Comparison of ENCODE assay signal across 9 mouse cellular contexts in genomic region chr4:136829837-136830236, GRCm38 (mm10). TPM values are rescaled to one million over a fixed set of nuclear protein-coding genes. Genes with fewer than 3 reads are reported as not detected.
DNase-seq lines count a peak whose midpoint lies in the region; ATAC-seq and TF ChIP-seq lines count a peak whose summit lies in the region.
"Had no signal": no experiment of that assay in that cellular context is flagged by ENCODE, and none has a peak within 500 bp of the region (broad histone marks: within the 10 kb centered on the region; RNA-seq: fewer than 3 reads in every experiment).

No protein-coding gene starts in this region.

- no peaks in the 10 kb centered on the region for H3K9me3 ChIP-seq in lung, embryonic 14.5 days (ENCODE audit: low read depth, low read length)
- no peaks in the 10 kb centered on the region for H3K9me3 ChIP-seq in forebrain, embryonic 13.5 days (replicated peaks)
- H3K9me3 ChIP-seq in lung, embryonic 16.5 days (ENCODE audit: control insufficient read depth, low read length), result no peaks in the 10 kb centered on the region
- H3K9me3 ChIP-seq in stomach, embryonic 16.5 days (replicated peaks; ENCODE audit: control insufficient read depth, low read length), result no peaks in the 10 kb centered on the region

- H3K4me2 ChIP-seq in lung, embryonic 14.5 days, result peak overlapping the region; percentile 25; the same call in 1 of the 2 replicates
- H3K4me2 ChIP-seq in forebrain, embryonic 13.5 days, result peak overlapping the region; percentile 5; the same call in 1 of the 2 replicates
- no peak overlapping the region; the same call in 1 of the 2 replicates for H3K4me2 ChIP-seq in lung, embryonic 16.5 days (ENCODE audit: low read depth, low read length)
- H3K4me2 ChIP-seq in stomach, embryonic 16.5 days (ENCODE audit: low read depth, low read length), result peak overlapping the region; percentile 31; the same call in 1 of the 2 replicates

- no peak overlapping the region for H3K4me3 ChIP-seq in lung, embryonic 14.5 days (ENCODE audit: low read depth, low read length)
- H3K4me3 ChIP-seq in lung, adult 2 months (replicated peaks; ENCODE audit: extremely low read depth, low read depth, low read length), result no peak overlapping the region
- H3K4me3 ChIP-seq in forebrain, embryonic 13.5 days, result no peak overlapping the region
- H3K4me3 ChIP-seq in lung, embryonic 16.5 days (ENCODE audit: low read length), result no peak overlapping the region
- H3K4me3 ChIP-seq in stomach, embryonic 16.5 days (replicated peaks; ENCODE audit: low read length), result no peak overlapping the region
- H3K4me3 ChIP-seq: myocyte had no signal

- H3K27ac ChIP-seq in lung, embryonic 14.5 days (ENCODE audit: low read depth), result peak overlapping the region; percentile 1; the same call in 1 of the 2 replicates
- H3K27ac ChIP-seq in forebrain, embryonic 13.5 days, result no peak overlapping the region; the same call in 1 of the 2 replicates
- peak overlapping the region; percentile 56 for H3K27ac ChIP-seq in lung, embryonic 16.5 days (ENCODE audit: low read length)
- peak overlapping the region; percentile 76 for H3K27ac ChIP-seq in stomach, embryonic 16.5 days (ENCODE audit: low read length)

- TF ChIP-seq POLR2A in lung, adult 2 months (IDR thresholded peaks at IDR 0.05; ENCODE audit: borderline replicate concordance, extremely low read depth, low read depth, low read length), result no peak

- DNase-seq in lung, embryonic 14.5 days, result peak; percentile 50
- no peak for DNase-seq in lung, adult 2 months
- no peak for DNase-seq in gastrocnemius, postnatal 25 days
- DNase-seq in right cerebral cortex, postnatal 4 days, result no peak
- DNase-seq: heart, postnatal 36 days had no signal

- peaks cover 11% of the 10 kb centered on the region; the same call in 1 of the 2 replicates for H3K27me3 ChIP-seq in lung, embryonic 14.5 days (ENCODE audit: insufficient read depth, low read length)
- no peaks in the 10 kb centered on the region for H3K27me3 ChIP-seq in forebrain, embryonic 13.5 days
- peaks cover 13% of the 10 kb centered on the region for H3K27me3 ChIP-seq in lung, embryonic 16.5 days (ENCODE audit: control insufficient read depth, insufficient read depth, low read depth, low read length)
- H3K27me3 ChIP-seq in stomach, embryonic 16.5 days (ENCODE audit: control insufficient read depth, insufficient read depth, low read length), result no peaks in the 10 kb centered on the region

- WGBS in lung, embryonic 14.5 days, result 24% methylated on average over 9 of the region's 9 CpGs
- WGBS in lung, adult 2 months, result 28% methylated on average over 9 of the region's 9 CpGs
- WGBS in forebrain, embryonic 13.5 days, result 18% methylated on average over 9 of the region's 9 CpGs
- 20% methylated on average over 9 of the region's 9 CpGs for WGBS in lung, embryonic 16.5 days
- WGBS in stomach, embryonic 16.5 days, result 28% methylated on average over 9 of the region's 9 CpGs

- H3K9ac ChIP-seq in lung, embryonic 14.5 days, result no peak overlapping the region
- H3K9ac ChIP-seq in forebrain, embryonic 13.5 days, result peak overlapping the region; percentile 46; the same call in 1 of the 2 replicates
- peak overlapping the region; percentile 18; the same call in 1 of the 2 replicates for H3K9ac ChIP-seq in lung, embryonic 16.5 days (ENCODE audit: low read length)
- H3K9ac ChIP-seq in stomach, embryonic 16.5 days (ENCODE audit: low read length), result no peak overlapping the region

- ATAC-seq in lung, embryonic 14.5 days (ENCODE audit: insufficient read depth), result peak; percentile 54; the same call in 1 of the 2 replicates
- no peak for ATAC-seq in forebrain, embryonic 13.5 days
- ATAC-seq in lung, embryonic 16.5 days (ENCODE audit: low read depth), result peak; percentile 52; the same call in 1 of the 2 replicates
- ATAC-seq in stomach, embryonic 16.5 days (ENCODE audit: insufficient read depth, low FRiP score), result peak; percentile 72

- TF ChIP-seq CTCF in lung, embryonic 14.5 days (IDR thresholded peaks at IDR 0.05; ENCODE audit: low read depth), result no peak
- TF ChIP-seq CTCF in lung, adult 2 months (IDR thresholded peaks at IDR 0.05; ENCODE audit: insufficient read depth, low read length), result no peak

- no peaks in the 10 kb centered on the region for H3K36me3 ChIP-seq in lung, embryonic 14.5 days (ENCODE audit: insufficient read depth)
- H3K36me3 ChIP-seq in forebrain, embryonic 13.5 days (ENCODE audit: poor library complexity, severe bottlenecking), result peaks cover 6% of the 10 kb centered on the region
- no peaks in the 10 kb centered on the region for H3K36me3 ChIP-seq in lung, embryonic 16.5 days (ENCODE audit: control insufficient read depth, insufficient read depth, low read length)
- no peaks in the 10 kb centered on the region for H3K36me3 ChIP-seq in stomach, embryonic 16.5 days (ENCODE audit: control insufficient read depth, insufficient read depth, low read length)

- peaks cover 54% of the 10 kb centered on the region for H3K4me1 ChIP-seq in lung, embryonic 14.5 days (ENCODE audit: insufficient read depth)
- H3K4me1 ChIP-seq in lung, adult 2 months (ENCODE audit: control insufficient read depth, insufficient read depth, low read length), result no peaks in the 10 kb centered on the region
- peaks cover 90% of the 10 kb centered on the region for H3K4me1 ChIP-seq in forebrain, embryonic 13.5 days
- peaks cover 58% of the 10 kb centered on the region for H3K4me1 ChIP-seq in lung, embryonic 16.5 days (replicated peaks; ENCODE audit: control insufficient read depth, insufficient read depth, low read length)
- H3K4me1 ChIP-seq in stomach, embryonic 16.5 days (ENCODE audit: control insufficient read depth, insufficient read depth, low read length), result peaks cover 52% of the 10 kb centered on the region

RNA-seq across cellular contexts. Expression of gene Ephb2, which starts 6.0 kb away (rescaled TPM):
- polyA plus RNA-seq in lung, embryonic 14.5 days (2014; fragmentation: Nextera tagmentation; extraction: Ambion mirVana), result 7.9 and 8.5 TPM in 2 replicates
- 4.6 and 6.8 TPM in 2 replicates for polyA plus RNA-seq in lung, adult 2 months (2012; rRNA removed)
- polyA plus RNA-seq in forebrain, embryonic 13.5 days (2015; fragmentation: Nextera tagmentation; extraction: Ambion mirVana), result 10.7 and 12.7 TPM in 2 replicates
- polyA plus RNA-seq in lung, embryonic 16.5 days (2015; fragmentation: Nextera tagmentation; extraction: Ambion mirVana), result 1.5 and 1.6 TPM in 2 replicates
- polyA plus RNA-seq in stomach, embryonic 16.5 days (2015; fragmentation: Nextera tagmentation; extraction: Ambion mirVana), result 3.3 and 3.8 TPM in 2 replicates
- 1 to 10 TPM in 1 of 2 experiments, under 1 TPM in 1; 1.00 to 1.2 TPM for total RNA-seq in gastrocnemius, postnatal 25 days (2021)

RNA-seq across cellular contexts. Expression of gene C1qb, which starts 56.1 kb away (rescaled TPM):
- polyA plus RNA-seq in lung, embryonic 14.5 days (2014; fragmentation: Nextera tagmentation; extraction: Ambion mirVana), result 46.0 and 53.0 TPM in 2 replicates
- polyA plus RNA-seq in lung, adult 2 months (2012; rRNA removed), result 65.1 and 67.3 TPM in 2 replicates
- 19.1 and 20.4 TPM in 2 replicates for polyA plus RNA-seq in forebrain, embryonic 13.5 days (2015; fragmentation: Nextera tagmentation; extraction: Ambion mirVana)
- 51.9 and 55.2 TPM in 2 replicates for polyA plus RNA-seq in lung, embryonic 16.5 days (2015; fragmentation: Nextera tagmentation; extraction: Ambion mirVana)
- 72.6 and 79.3 TPM in 2 replicates for polyA plus RNA-seq in stomach, embryonic 16.5 days (2015; fragmentation: Nextera tagmentation; extraction: Ambion mirVana)
- 10 to 100 TPM; 13.4 to 16.5 TPM for total RNA-seq in gastrocnemius, postnatal 25 days (2021)
- polyA plus RNA-seq: myocyte had no signal

Comparison
In these comparisons a context has a peak if more than half of its experiments do, and no peak if none do; other contexts are left out.
1. H3K9ac ChIP-seq: peak in forebrain, embryonic 13.5 days (single experiment) and lung, embryonic 16.5 days (single experiment); none in lung, embryonic 14.5 days (single experiment) and stomach, embryonic 16.5 days (single experiment).